Mouse (Mus musculus) myocyte (in vitro differentiated cells): ENCODE data around the gene Atp6v1g3. TPM values are rescaled to one million over a fixed set of nuclear protein-coding genes. Genes with fewer than 3 reads are reported as not detected.

Experiments
- H3K27me3 ChIP-seq: one replicate; pipeline ENCODE4 v1.6.1; 2011; ENCODE audit not compliant: control insufficient read depth, insufficient read depth, insufficient read length
- H3K36me3 ChIP-seq: one replicate; pipeline ENCODE4 v1.6.1; 2011; ENCODE audit not compliant: control insufficient read depth, insufficient read depth
- H3K4me2 ChIP-seq: one replicate; pipeline ENCODE4 v1.6.1; 2011; ENCODE audit warnings: low read depth, control low read depth
- H3K4me3 ChIP-seq: one replicate; pipeline ENCODE4 v1.5.1; 2011; ENCODE audit warnings: mild to moderate bottlenecking, control low read depth, moderate library complexity
- H3K79me2 ChIP-seq: one replicate; pipeline ENCODE4 v1.6.1; 2011; ENCODE audit not compliant: control insufficient read depth, insufficient read depth
- H3ac ChIP-seq: one replicate; pipeline ENCODE4 v1.6.1; 2011; ENCODE audit not compliant: control insufficient read depth, insufficient read length
- CEBPB ChIP-seq: IDR thresholded peaks from 2 replicates; pipeline ENCODE4 v1.6.1; 2011; ENCODE audit warnings: mild to moderate bottlenecking, moderate library complexity; ENCODE audit not compliant: poor library complexity, insufficient read depth, severe bottlenecking
- E2F4 ChIP-seq: IDR thresholded peaks from one replicate; pipeline ENCODE4 v1.6.1; 2011; ENCODE audit warnings: mild to moderate bottlenecking, control low read depth, moderate library complexity; ENCODE audit not compliant: insufficient read depth
- MAX ChIP-seq: IDR thresholded peaks from one replicate; pipeline ENCODE4 v1.6.1; 2011; ENCODE audit warnings: low read depth, mild to moderate bottlenecking, control low read depth
- MYOD1 ChIP-seq, 3 experiments: IDR thresholded peaks; one replicate each; pipeline ENCODE4 v1.6.1; 2011; ENCODE audit warnings: control low read depth in 2 of 3, low read depth in 2 of 3, mild to moderate bottlenecking in 2 of 3, moderate library complexity in 1 of 3; ENCODE audit not compliant: insufficient read length in 2 of 3, control insufficient read depth in 1 of 3
- MYOG ChIP-seq, 3 experiments: IDR thresholded peaks; one replicate each; pipeline ENCODE4 v1.6.1; 2011; ENCODE audit warnings: control low read depth in 2 of 3, low read depth in 2 of 3, mild to moderate bottlenecking in 2 of 3; ENCODE audit not compliant: insufficient read length in 2 of 3, control insufficient read depth in 1 of 3, insufficient read depth in 1 of 3
- POLR2A ChIP-seq: IDR thresholded peaks from one replicate; pipeline ENCODE4 v1.6.1; 2011; ENCODE audit warnings: low read depth, mild to moderate bottlenecking, control low read depth, moderate library complexity; ENCODE audit not compliant: insufficient read length
- POLR2AphosphoS2 ChIP-seq: IDR thresholded peaks from one replicate; pipeline ENCODE4 v1.6.1; 2011; ENCODE audit warnings: low read depth, control low read depth; ENCODE audit not compliant: insufficient read length
- REST ChIP-seq: IDR thresholded peaks from one replicate; pipeline ENCODE4 v1.6.1; 2011; ENCODE audit warnings: mild to moderate bottlenecking, control low read depth, moderate library complexity; ENCODE audit not compliant: insufficient read depth, insufficient read length
- SRF ChIP-seq: IDR thresholded peaks from one replicate; pipeline ENCODE4 v1.6.1; 2011; ENCODE audit warnings: low read depth; ENCODE audit not compliant: control insufficient read depth, insufficient read length
- TCF12 ChIP-seq: IDR thresholded peaks from one replicate; pipeline ENCODE4 v1.6.1; 2011; ENCODE audit warnings: mild to moderate bottlenecking, control low read depth; ENCODE audit not compliant: poor library complexity, insufficient read depth, severe bottlenecking
- TCF3 ChIP-seq: IDR thresholded peaks from one replicate; pipeline ENCODE4 v1.6.1; 2011; ENCODE audit warnings: low read depth, control low read depth; ENCODE audit not compliant: insufficient read length
- USF1 ChIP-seq: IDR thresholded peaks from one replicate; pipeline ENCODE4 v1.6.1; 2011; ENCODE audit warnings: low read depth, mild to moderate bottlenecking, control low read depth, moderate library complexity
- polyA plus RNA-seq: library from polyadenylated mRNA; unstranded; fragments of >200 nt; fragmentation: generic; extraction: Trizol; gene quantifications from one replicate; pipeline ENCODE4 v1.2.1, GENCODE M21; 2012; ENCODE audit warnings: missing spikeins

The Atp6v1g3 gene
- polyA plus RNA-seq, 1 experiment = 0.02 TPM

GRCm38 (mm10) chr1:138331596-138331995 is 58.1 kb downstream of the Atp6v1g3 start:
- Histone ChIP-seq H3K27me3 (no peaks in the 10 kb centered on the region), H3K4me2 (no peak overlapping the region), H3K36me3 (no peaks in the 10 kb centered on the region), H3K79me2 (no peaks in the 10 kb centered on the region), H3ac (no peak overlapping the region), H3K4me3 (no peak overlapping the region)
- TF ChIP-seq POLR2AphosphoS2 (no peak), USF1 (no peak), REST (no peak), MAX (no peak), CEBPB (no peak), POLR2A (no peak), E2F4 (no peak), TCF12 (no peak), MYOG (IDR thresholded peaks at IDR 0.05; ENCODE audit: control insufficient read depth in 1 of 3, insufficient read depth in 1 of 3, insufficient read length in 2 of 3, low read depth in 2 of 3) (no peak), SRF (no peak)

GRCm38 (mm10) chr1:138334701-138335100 is 61.2 kb downstream of the Atp6v1g3 start:
- Histone ChIP-seq H3K27me3 (no peaks in the 10 kb centered on the region), H3K79me2 (no peaks in the 10 kb centered on the region), H3ac (no peak overlapping the region), H3K4me3 (no peak overlapping the region), H3K36me3 (no peaks in the 10 kb centered on the region), H3K4me2 (peak overlapping the region; percentile 49)
- TF ChIP-seq TCF12 (no peak), MYOD1 (IDR thresholded peaks at IDR 0.05; ENCODE audit: control insufficient read depth in 1 of 3, insufficient read length in 2 of 3, low read depth in 2 of 3) (peak in 1 of 3 experiments; percentile 2)

GRCm38 (mm10) chr1:138337417-138337816 is 63.9 kb downstream of the Atp6v1g3 start:
- no peak overlapping the region for H3ac ChIP-seq

More at GRCm38 (mm10) chr1:138337417-138337816, 63.9 kb downstream of the Atp6v1g3 start:
- Histone ChIP-seq H3K4me3 (no peak overlapping the region), H3K36me3 (no peaks in the 10 kb centered on the region), H3K4me2 (no peak overlapping the region), H3K79me2 (no peaks in the 10 kb centered on the region), H3K27me3 (no peaks in the 10 kb centered on the region)
- TF ChIP-seq USF1 (no peak), MAX (no peak), MYOD1 (IDR thresholded peaks at IDR 0.05; ENCODE audit: control insufficient read depth in 1 of 3, insufficient read length in 2 of 3, low read depth in 2 of 3) (no peak), TCF12 (no peak), POLR2A (no peak), SRF (no peak), MYOG (IDR thresholded peaks at IDR 0.05; ENCODE audit: control insufficient read depth in 1 of 3, insufficient read depth in 1 of 3, insufficient read length in 2 of 3, low read depth in 2 of 3) (no peak), REST (no peak), TCF3 (no peak), CEBPB (no peak), E2F4 (no peak)

Other genes with a start within 250 kb of the Atp6v1g3 start
- gene Ptprc, start 98.0 kb upstream of the Atp6v1g3 start, polyA plus RNA-seq = not detected